ENCODE assay signal across 18 mouse cellular contexts in genomic region chr16:29950136-29950535, GRCm38 (mm10).
DNase-seq lines count a peak whose midpoint lies in the region; ATAC-seq lines count a peak whose summit lies in the region.
"Had no signal": no experiment of that assay in that cellular context is flagged by ENCODE, and none has a peak within 500 bp of the region (broad histone marks: within the 10 kb centered on the region; RNA-seq: fewer than 3 reads in every experiment).

No protein-coding gene starts in this region.

- H3K27ac ChIP-seq in midbrain, embryonic 14.5 days (replicated peaks; ENCODE audit: low read depth, low read length), result peak overlapping the region; percentile 22; the same call in 1 of the 2 replicates
- H3K27ac ChIP-seq in midbrain, embryonic 11.5 days (ENCODE audit: low read depth, low read length), result no peak overlapping the region
- peak overlapping the region; percentile 62 for H3K27ac ChIP-seq in limb, embryonic 12.5 days
- H3K27ac ChIP-seq in neural tube, embryonic 15.5 days (replicated peaks), result peak overlapping the region; percentile 48
- no peak overlapping the region for H3K27ac ChIP-seq in heart, embryonic 11.5 days (ENCODE audit: low read depth, low read length)
- H3K27ac ChIP-seq: liver, embryonic 13.5 days; lung, embryonic 15.5 days; macrophage had no signal

- no peak overlapping the region for H3K4me3 ChIP-seq in midbrain, embryonic 14.5 days (replicated peaks; ENCODE audit: low read depth, low read length)
- H3K4me3 ChIP-seq in midbrain, embryonic 11.5 days (ENCODE audit: low read depth, low read length), result no peak overlapping the region
- no peak overlapping the region for H3K4me3 ChIP-seq in limb, embryonic 12.5 days (replicated peaks)
- H3K4me3 ChIP-seq in neural tube, embryonic 15.5 days (replicated peaks), result no peak overlapping the region
- no peak overlapping the region for H3K4me3 ChIP-seq in heart, embryonic 11.5 days (ENCODE audit: low read depth, low read length)
- H3K4me3 ChIP-seq: liver, embryonic 13.5 days; lung, embryonic 15.5 days had no signal

- no peak for ATAC-seq in midbrain, embryonic 14.5 days (ENCODE audit: low FRiP score, low TSS enrichment)
- ATAC-seq in midbrain, embryonic 11.5 days (ENCODE audit: low FRiP score), result no peak
- peak; percentile 7; the same call in 1 of the 2 replicates for ATAC-seq in limb, embryonic 12.5 days (ENCODE audit: insufficient number of reproducible peaks, insufficient read depth, low FRiP score, low TSS enrichment, low read depth)
- ATAC-seq in neural tube, embryonic 15.5 days (ENCODE audit: low FRiP score), result 0 out of 2 replicates have a peak, but pooled peaks have one; percentile 50
- ATAC-seq in heart, embryonic 11.5 days (replicated peaks; ENCODE audit: insufficient number of reproducible peaks, low FRiP score, low TSS enrichment), result no peak

- H3K9ac ChIP-seq in midbrain, embryonic 14.5 days (replicated peaks; ENCODE audit: low read length), result no peak overlapping the region
- H3K9ac ChIP-seq in midbrain, embryonic 11.5 days (ENCODE audit: low read length), result no peak overlapping the region
- no peak overlapping the region for H3K9ac ChIP-seq in limb, embryonic 12.5 days (replicated peaks)
- 0 out of 2 replicates have a peak overlapping the region, but pooled peaks have one; percentile 14 for H3K9ac ChIP-seq in neural tube, embryonic 15.5 days (replicated peaks)
- no peak overlapping the region for H3K9ac ChIP-seq in heart, embryonic 11.5 days (ENCODE audit: low read depth, low read length)
- H3K9ac ChIP-seq: liver, embryonic 13.5 days; lung, embryonic 15.5 days had no signal

- peak; percentile 38 for DNase-seq in embryo, embryonic 11 days
- no peak for DNase-seq in embryo, embryonic 10 days (ENCODE audit: low spot score)
- peak; percentile 71 for DNase-seq in midbrain, embryonic 14.5 days
- no peak for DNase-seq in midbrain, embryonic 11.5 days (ENCODE audit: low spot score, missing footprints)
- no peak for DNase-seq in right cerebral cortex, postnatal 14 days
- DNase-seq: adrenal gland, postnatal 14 days; B cell, adult 2 months; gastrocnemius, postnatal 25 days; heart, postnatal 10 days; kidney, postnatal 4 days; liver, embryonic 13.5 days; right cerebral cortex, adult 18-20 months; spleen, adult 18-20 months had no signal

- H3K27me3 ChIP-seq in midbrain, embryonic 14.5 days (ENCODE audit: control insufficient read depth, insufficient read depth, low read length), result 0 out of 2 replicates have a peak, but pooled peaks cover 7% of the 10 kb centered on the region
- H3K27me3 ChIP-seq in midbrain, embryonic 11.5 days (ENCODE audit: control insufficient read depth, insufficient read depth, low read length), result peaks cover 3% of the 10 kb centered on the region; the same call in 1 of the 2 replicates
- no peaks in the 10 kb centered on the region for H3K27me3 ChIP-seq in limb, embryonic 12.5 days
- 0 out of 2 replicates have a peak, but pooled peaks cover 3% of the 10 kb centered on the region for H3K27me3 ChIP-seq in neural tube, embryonic 15.5 days (replicated peaks)
- no peaks in the 10 kb centered on the region for H3K27me3 ChIP-seq in heart, embryonic 11.5 days (ENCODE audit: control insufficient read depth, insufficient read depth, low read length)
- H3K27me3 ChIP-seq: lung, embryonic 15.5 days had no signal

- H3K4me1 ChIP-seq in midbrain, embryonic 14.5 days (ENCODE audit: control insufficient read depth, insufficient read depth, low read length), result peaks cover 9% of the 10 kb centered on the region; the same call in 1 of the 2 replicates
- peaks cover 16% of the 10 kb centered on the region for H3K4me1 ChIP-seq in midbrain, embryonic 11.5 days (ENCODE audit: control insufficient read depth, insufficient read depth, low read length)
- H3K4me1 ChIP-seq in limb, embryonic 12.5 days (replicated peaks), result peaks cover 65% of the 10 kb centered on the region
- H3K4me1 ChIP-seq in neural tube, embryonic 15.5 days, result peaks cover 30% of the 10 kb centered on the region
- peaks cover 15% of the 10 kb centered on the region for H3K4me1 ChIP-seq in heart, embryonic 11.5 days (ENCODE audit: control insufficient read depth, insufficient read depth, low read length)

- no peak overlapping the region for H3K4me2 ChIP-seq in midbrain, embryonic 14.5 days (ENCODE audit: low read length)
- no peak overlapping the region for H3K4me2 ChIP-seq in midbrain, embryonic 11.5 days
- peak overlapping the region; percentile 1; the same call in 1 of the 2 replicates for H3K4me2 ChIP-seq in limb, embryonic 12.5 days
- peak overlapping the region; percentile 22 for H3K4me2 ChIP-seq in neural tube, embryonic 15.5 days
- H3K4me2 ChIP-seq in heart, embryonic 11.5 days, result no peak overlapping the region
- H3K4me2 ChIP-seq: liver, embryonic 13.5 days; lung, embryonic 15.5 days had no signal

- no peaks in the 10 kb centered on the region for H3K9me3 ChIP-seq in midbrain, embryonic 14.5 days (ENCODE audit: control insufficient read depth, low read length)
- no peaks in the 10 kb centered on the region for H3K9me3 ChIP-seq in midbrain, embryonic 11.5 days (ENCODE audit: control insufficient read depth, low read length)
- no peaks in the 10 kb centered on the region for H3K9me3 ChIP-seq in limb, embryonic 12.5 days
- no peaks in the 10 kb centered on the region for H3K9me3 ChIP-seq in neural tube, embryonic 15.5 days (replicated peaks)
- H3K9me3 ChIP-seq in heart, embryonic 11.5 days (replicated peaks; ENCODE audit: control insufficient read depth, low read length), result no peaks in the 10 kb centered on the region
- H3K9me3 ChIP-seq: liver, embryonic 13.5 days; lung, embryonic 15.5 days had no signal

- WGBS in midbrain, embryonic 14.5 days, result 23% methylated on average over 9 of the region's 9 CpGs
- 46% methylated on average over 9 of the region's 9 CpGs for WGBS in midbrain, embryonic 11.5 days
- 3% methylated on average over 9 of the region's 9 CpGs for WGBS in limb, embryonic 12.5 days
- WGBS in neural tube, embryonic 15.5 days, result 15% methylated on average over 9 of the region's 9 CpGs
- WGBS in heart, embryonic 11.5 days (ENCODE audit: insufficient replicate concordance), result 27% methylated on average over 9 of the region's 9 CpGs

- no peaks in the 10 kb centered on the region for H3K36me3 ChIP-seq in midbrain, embryonic 14.5 days (ENCODE audit: control insufficient read depth, insufficient read depth, low read length)
- no peaks in the 10 kb centered on the region for H3K36me3 ChIP-seq in midbrain, embryonic 11.5 days (ENCODE audit: control insufficient read depth, insufficient read depth, low read length)
- no peaks in the 10 kb centered on the region for H3K36me3 ChIP-seq in limb, embryonic 12.5 days
- no peaks in the 10 kb centered on the region for H3K36me3 ChIP-seq in neural tube, embryonic 15.5 days
- no peaks in the 10 kb centered on the region for H3K36me3 ChIP-seq in heart, embryonic 11.5 days (ENCODE audit: control insufficient read depth, insufficient read depth, low read length)
- H3K36me3 ChIP-seq: liver, embryonic 13.5 days; lung, embryonic 15.5 days had no signal

Comparison
In these comparisons a context has a peak if more than half of its experiments do, and no peak if none do; other contexts are left out.
1. DNase-seq: peak in embryo, embryonic 11 days (single experiment) and midbrain, embryonic 14.5 days (single experiment); none in embryo, embryonic 10 days (single experiment), midbrain, embryonic 11.5 days (single experiment) and right cerebral cortex, postnatal 14 days (single experiment).
2. H3K27ac ChIP-seq: peak in midbrain, embryonic 14.5 days (single experiment), limb, embryonic 12.5 days (single experiment) and neural tube, embryonic 15.5 days (single experiment); none in midbrain, embryonic 11.5 days (single experiment) and heart, embryonic 11.5 days (single experiment).
3. ATAC-seq: peak in limb, embryonic 12.5 days (single experiment) and neural tube, embryonic 15.5 days (single experiment); none in midbrain, embryonic 14.5 days (single experiment), midbrain, embryonic 11.5 days (single experiment) and heart, embryonic 11.5 days (single experiment).
4. H3K4me2 ChIP-seq: peak in limb, embryonic 12.5 days (single experiment) and neural tube, embryonic 15.5 days (single experiment); none in midbrain, embryonic 14.5 days (single experiment), midbrain, embryonic 11.5 days (single experiment) and heart, embryonic 11.5 days (single experiment).